Mouse (Mus musculus): ENCODE results near the gene Agbl4.

DNA sequence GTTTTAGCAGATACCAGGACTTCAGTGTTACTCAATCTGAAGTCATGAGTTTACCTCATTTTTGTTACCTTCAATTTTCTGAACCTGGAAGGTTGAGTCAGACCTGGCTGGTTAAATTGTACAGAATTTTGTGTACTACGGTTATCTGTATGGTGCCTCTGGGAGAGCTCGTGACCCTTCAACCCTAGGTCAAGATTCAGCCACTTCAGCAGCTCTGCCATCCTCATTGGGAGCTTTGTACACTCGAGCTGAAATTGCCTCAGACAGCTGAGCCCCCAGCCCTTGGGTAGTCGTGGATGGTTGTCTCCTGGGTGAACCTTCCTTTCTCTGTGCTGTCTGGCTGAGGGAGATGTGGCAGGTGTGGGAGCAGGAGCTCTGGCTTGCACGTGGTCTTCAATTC is 1034.6 kb downstream of the Agbl4 start:
- no peak for TF ChIP-seq MAX (IDR thresholded peaks at IDR 0.05; ENCODE audit: low read depth)
- TF ChIP-seq TCF3 (IDR thresholded peaks at IDR 0.05; ENCODE audit: insufficient read length, low read depth): no peak
- no peak for TF ChIP-seq CEBPB (IDR thresholded peaks at IDR 0.05; ENCODE audit: insufficient read depth, poor library complexity, severe bottlenecking)
- TF ChIP-seq USF1 (IDR thresholded peaks at IDR 0.05; ENCODE audit: low read depth): no peak
- TF ChIP-seq MYOD1 (IDR thresholded peaks at IDR 0.05; ENCODE audit: control insufficient read depth in 1 of 3, insufficient read length in 2 of 3, low read depth in 2 of 3): no peak
- no peak for TF ChIP-seq POLR2A (IDR thresholded peaks at IDR 0.05; ENCODE audit: insufficient read length, low read depth)
